Mouse (Mus musculus) T-helper 2 cell (primary cell): Measurements from ENCODE around the gene Osgin1.

ENCODE experiments used
- in situ Hi-C: fragments of 300-600 bp; cut with MboI, MseI; formaldehyde crosslinking; loops from one replicate; pipeline ENCODE4 v1.15.1; 2025; ENCODE audit warnings: high pct_unique_total_duplicates

Gene Osgin1

GRCm38 (mm10) chr8:119440952-119441270, 7.0 kb downstream of the Osgin1 start:
- in situ Hi-C loops, result no loop called here

DNA sequence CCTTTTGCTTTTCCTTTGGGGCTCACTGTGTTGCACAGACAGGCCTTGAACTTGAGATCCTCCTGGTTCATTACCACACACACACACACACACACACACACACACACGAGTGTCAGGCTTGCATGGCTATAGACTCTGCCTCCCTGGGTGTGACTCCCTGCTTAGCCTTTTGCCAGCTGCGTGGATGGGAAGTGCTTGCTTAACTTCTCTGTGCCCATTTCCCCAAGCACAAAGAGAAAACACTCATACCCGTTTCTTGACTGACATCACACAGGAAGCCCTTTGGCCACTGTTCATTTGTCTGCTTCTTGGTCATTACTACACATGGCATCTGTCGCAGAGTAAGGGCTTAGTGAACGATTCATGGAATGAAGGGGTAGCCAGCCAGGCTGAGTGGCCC, 8.1 kb downstream of the Osgin1 start:
- in situ Hi-C loops, result no loop called here

- in situ Hi-C loops, result no loop called here
Measured at GRCm38 (mm10) chr8:119442970-119443369, 9.0 kb downstream of the Osgin1 start.

DNA sequence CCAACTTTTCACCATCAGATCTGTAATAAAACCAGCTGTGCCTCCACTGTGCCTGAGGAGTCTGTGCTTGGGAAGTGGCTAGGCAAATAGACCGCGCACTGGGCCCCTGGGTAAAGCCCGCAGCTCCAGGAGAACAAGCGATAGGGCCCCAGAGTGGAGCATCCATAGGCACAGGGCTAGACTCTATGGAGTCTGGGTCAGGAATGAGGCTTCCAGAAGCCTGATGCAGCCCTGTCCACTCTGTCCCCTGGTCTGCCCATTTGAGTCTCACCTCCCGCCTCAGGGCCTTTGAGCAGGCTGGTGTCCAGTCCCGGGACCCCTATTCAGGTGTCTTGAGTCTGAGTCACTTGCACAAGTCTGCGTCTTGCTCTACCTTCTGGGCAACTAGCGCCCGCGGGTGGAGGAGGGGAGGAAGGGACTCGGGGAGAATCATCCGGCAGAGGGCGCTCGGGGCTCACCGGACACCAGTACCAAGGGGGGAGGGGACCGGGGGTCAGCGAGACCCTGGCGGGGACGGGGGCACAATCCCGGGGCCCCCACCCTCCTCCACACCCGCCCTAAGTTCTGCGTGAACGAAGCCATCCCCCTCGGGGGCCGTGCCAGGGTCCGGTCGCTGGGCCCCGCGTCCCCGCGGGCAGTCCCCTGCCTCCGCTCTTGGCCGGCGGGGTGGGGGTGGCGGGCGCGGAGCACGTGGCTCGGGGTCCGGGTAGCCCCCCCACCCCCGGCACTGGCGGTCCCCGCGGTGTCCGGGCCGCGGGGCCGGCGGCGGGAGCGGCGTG, 12.5 kb downstream of the Osgin1 start, which contains the start of gene Necab2:
Gene Necab2 (plus strand): TSS at position 509 of the 779 bp plus-strand sequence.
- in situ Hi-C loops, result no loop called here

DNA sequence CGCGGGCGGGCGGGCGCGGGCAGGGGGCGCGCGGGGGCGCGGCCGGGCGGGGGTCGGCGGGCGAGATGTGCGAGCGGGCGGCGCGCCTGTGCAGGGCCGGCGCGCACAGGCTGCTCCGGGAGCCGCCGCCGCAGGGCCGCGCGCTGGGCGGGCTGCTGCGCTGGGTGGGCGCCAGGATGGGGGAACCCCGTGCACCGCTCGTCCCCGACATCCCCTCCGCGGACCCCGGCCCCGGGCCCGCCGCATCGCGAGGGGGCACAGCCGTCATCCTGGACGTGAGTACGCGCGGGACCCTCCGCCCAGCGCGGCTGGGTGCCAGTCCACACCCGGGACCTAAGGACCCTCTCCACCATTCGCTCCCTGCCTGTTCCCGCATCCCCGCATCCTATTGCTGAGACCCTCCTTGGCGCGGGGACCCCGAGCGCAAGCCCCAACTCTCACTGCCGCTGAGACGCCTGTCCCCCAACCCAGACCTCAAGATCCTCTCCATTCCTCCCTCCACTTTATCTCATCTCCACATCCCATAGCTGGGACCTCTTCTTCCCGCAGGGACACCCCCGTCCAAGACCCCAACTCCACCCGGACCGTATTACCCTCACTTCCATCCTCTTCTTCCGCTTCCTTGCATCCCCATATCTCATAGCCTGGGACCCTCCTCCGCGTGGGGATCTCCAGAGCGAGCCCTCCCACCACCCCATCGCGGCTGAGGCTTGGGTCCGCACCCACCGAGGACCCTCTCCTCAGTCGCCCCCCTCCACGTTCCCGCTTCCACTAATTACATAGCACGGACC, 13.3 kb downstream of the Osgin1 start:
- in situ Hi-C loops, result no loop called here

- in situ Hi-C loops, result no loop called here
Measured at GRCm38 (mm10) chr8:119447781-119448170, 13.9 kb downstream of the Osgin1 start.

- in situ Hi-C loops, result loop anchor here (5.0 kb wide), 1 partner anchor 218 kb away; the partner anchor contains the start of gene Wfdc1
Measured at GRCm38 (mm10) chr8:119449627-119450026, 15.7 kb downstream of the Osgin1 start.

DNA sequence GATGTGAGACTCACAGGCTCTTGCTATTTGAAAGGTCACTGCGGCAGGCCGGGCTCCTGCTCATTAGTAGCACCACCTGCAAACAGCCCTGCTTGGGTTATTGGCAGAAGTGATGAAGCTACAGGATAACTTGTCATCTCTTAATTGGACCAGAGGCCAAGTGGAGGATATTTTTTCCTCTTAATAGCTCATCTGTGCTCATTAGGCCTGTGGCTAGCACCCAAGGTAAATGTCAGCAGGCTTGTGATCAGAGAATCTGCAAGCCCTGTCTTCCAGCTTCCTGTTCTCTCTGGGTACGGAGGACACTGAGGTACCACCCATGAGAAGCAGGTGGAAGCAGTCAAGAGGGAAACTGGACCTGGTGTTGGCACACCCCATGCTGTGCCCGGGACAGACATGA, 17.2 kb downstream of the Osgin1 start:
- in situ Hi-C loops, result loop anchor here (5.0 kb wide), 1 partner anchor 216 kb away; the partner anchor contains the start of gene Wfdc1

DNA sequence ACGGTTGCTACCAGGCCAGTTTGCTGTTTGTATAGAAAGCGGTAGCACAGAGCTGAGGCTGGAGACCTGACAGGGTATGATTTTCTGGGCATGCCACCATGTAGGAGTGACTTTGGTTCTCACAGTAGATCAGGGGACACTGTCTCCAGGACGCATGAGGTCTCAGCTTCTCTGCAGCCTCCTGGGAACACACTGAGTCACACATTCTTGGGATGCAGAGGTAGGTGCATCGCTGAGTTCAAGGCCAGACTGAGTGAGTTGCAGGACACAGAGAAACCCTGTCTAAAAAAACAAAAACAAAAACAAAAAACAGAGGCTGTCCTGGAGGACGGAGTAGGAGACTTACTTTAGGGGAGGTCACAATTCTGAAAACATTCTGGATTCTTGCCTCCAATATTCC, 19.0 kb downstream of the Osgin1 start:
- in situ Hi-C loops, result loop anchor here (5.0 kb wide), 1 partner anchor 214 kb away; the partner anchor contains the start of gene Wfdc1

DNA sequence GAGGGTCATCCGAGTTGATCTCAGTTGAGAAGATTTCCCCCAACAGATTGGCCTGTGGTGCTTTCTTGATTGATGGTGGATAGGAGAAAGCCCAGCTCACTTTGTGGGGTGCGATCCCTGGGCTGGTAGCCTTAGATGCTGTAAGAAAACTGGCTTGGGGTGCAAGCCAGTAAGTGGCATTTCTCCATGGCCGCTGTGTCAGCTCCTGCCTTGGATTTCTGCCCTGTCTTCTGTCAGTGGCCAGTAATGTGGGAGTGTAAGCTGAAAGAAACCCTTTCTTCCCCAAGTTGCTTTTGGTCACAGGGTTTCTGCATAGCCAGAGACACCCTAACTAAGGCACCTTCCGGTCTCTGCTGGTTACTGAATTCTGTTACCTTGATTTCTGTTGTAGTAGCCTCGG, 22.1 kb downstream of the Osgin1 start:
- in situ Hi-C loops, result no loop called here

DNA sequence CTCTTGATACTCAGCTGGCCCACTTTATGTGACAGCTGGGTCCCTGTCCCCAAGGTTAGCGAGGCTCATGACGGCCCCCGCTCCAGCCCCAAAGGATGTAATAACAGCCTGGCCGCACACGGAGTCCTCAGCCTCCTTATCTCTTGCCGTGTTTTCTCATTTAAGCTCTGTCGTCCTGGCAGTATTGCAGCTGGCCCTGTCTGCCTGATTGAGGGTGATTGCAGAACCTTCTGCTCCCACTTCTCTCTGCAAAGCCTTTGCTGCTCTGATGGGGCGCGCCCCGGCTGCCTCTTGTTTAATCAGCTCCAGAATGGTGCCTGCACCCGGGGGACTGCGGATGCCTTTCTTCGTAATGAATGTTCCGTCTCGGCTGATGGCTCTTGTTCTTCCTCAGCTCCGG, 25.8 kb downstream of the Osgin1 start:
- in situ Hi-C loops, result no loop called here

DNA sequence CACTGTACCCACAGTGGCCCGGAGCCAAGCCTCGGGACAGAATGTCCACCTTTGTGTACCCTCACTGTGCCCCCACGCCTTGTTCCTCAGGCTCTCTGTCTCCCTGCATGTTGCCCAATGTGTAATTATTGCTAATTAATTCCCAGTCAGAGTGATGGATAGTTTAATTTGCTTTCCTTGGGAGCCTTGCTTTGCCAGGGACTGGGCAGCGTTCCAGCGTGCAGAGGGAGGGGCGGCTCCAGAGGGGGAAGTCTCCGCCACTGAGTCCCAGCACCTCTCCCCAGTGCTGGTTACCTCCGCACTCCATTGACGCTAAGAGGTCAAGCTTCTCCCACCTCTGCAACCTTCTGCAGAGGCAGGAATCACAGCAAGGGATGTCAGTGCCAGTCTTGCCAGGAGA, 27.4 kb downstream of the Osgin1 start:
- in situ Hi-C loops, result no loop called here

DNA sequence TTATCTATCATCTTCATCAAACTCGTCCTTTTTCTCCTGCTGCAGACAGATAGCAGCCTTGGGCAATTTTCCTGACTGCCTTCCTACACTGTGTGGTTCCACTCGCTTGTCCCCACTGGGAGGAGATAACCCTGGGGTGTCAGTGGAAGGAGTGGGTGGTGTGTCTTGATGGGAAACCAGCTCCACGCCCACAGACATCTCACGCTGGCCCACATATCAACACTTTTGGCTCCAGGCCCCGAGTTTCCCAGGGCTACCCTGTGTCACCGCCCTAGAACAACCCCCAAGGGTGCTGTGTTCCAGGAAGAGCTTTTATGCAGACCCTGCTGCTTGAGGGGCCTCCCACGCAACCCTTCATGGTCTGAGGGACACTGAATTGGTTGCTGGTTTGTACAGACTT, 29.8 kb downstream of the Osgin1 start:
- in situ Hi-C loops, result no loop called here

DNA sequence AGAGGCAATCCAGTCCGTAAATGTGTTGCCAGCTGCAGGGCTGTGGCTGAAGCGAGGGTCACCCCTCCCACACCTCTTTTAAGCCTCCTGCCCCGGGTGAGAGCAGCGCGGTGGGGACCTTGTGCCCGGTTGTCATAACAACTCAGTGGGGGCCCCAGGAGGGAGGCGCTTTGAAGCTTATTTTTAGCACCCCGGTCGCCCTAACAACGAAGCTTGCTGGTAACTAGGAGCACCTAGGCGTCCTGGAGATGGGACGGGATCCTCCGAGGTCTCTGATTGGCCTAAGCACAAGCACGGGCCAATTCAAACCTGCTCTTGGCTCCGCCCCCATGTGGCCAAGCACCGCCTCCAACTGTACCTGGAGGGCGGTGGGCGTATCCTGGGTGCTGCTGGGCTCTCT, 32.2 kb downstream of the Osgin1 start:
- in situ Hi-C loops, result no loop called here

- in situ Hi-C loops, result no loop called here
Measured at GRCm38 (mm10) chr8:119466794-119467193, 32.9 kb downstream of the Osgin1 start.

DNA sequence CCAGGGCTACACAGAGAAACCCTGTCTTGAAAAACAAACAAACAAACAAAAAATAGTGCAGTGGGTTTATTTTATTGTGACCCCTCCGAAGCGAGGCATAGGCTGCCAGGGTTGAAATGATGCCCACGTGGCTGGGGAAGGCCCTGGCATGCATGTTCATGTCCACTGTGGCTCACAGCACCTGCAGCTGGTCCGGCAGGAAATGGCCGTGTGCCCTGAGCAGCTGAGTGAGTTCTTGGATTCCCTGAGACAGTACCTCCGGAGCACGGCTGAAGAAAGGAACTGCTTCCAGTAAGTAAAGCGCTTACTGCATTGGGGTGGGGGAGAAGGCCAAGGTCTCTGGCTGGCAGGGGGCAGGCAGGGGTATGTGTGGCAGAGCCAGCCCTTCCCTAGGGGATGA, 34.2 kb downstream of the Osgin1 start:
- in situ Hi-C loops, result no loop called here

- in situ Hi-C loops, result no loop called here
Measured at GRCm38 (mm10) chr8:119478684-119479083, 44.8 kb downstream of the Osgin1 start.

GRCm38 (mm10) chr8:119484145-119484896, 50.4 kb downstream of the Osgin1 start:
- in situ Hi-C loops, result loop anchor here (10.0 kb wide), 1 partner anchor 790 kb away; no protein-coding TSS in a partner anchor

DNA sequence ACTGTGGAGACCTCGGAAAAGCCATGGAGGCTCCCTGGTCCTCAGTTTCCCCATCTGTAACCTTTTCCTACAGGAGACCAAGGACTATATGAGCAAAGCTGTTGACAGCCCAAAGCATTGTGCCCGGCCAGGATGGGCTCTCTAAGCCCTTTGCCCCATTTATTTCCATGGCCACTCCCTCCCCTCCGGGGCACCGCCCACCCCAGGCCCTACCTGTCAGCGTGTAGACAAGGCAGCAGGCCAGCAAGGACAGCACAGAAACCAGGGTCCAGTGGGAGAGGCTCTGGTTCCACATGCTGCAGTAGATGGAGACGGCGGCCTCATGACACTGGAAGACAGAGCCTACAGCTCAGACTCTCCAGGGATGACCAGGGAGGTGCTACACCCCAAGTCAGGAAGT, 53.2 kb downstream of the Osgin1 start:
- in situ Hi-C loops, result loop anchor here (10.0 kb wide), 1 partner anchor 792 kb away; no protein-coding TSS in a partner anchor
